Mouse (Mus musculus) liver, adult 2 months (tissue): Measurements from ENCODE around the gene Mcoln3. TPM values are rescaled to one million over a fixed set of nuclear protein-coding genes. Genes with fewer than 3 reads are reported as not detected.

Experiments
- DNase-seq: peaks from one replicate; pipeline ENCODE4 v3.0.0-alpha.2; 2011; ENCODE audit warnings: low read depth, low spot score; ENCODE audit errors: extremely low read depth
- H3K27ac ChIP-seq: fragments of 200-500 bp; replicated peaks from 2 replicates; pipeline ENCODE4 v1.5.1; 2012; ENCODE audit warnings: low read depth, mild to moderate bottlenecking, control low read depth, inconsistent platforms, low read length; ENCODE audit not compliant: insufficient read depth
- H3K27me3 ChIP-seq: fragments of 200-500 bp; 2 replicates; pipeline ENCODE4 v1.6.1; 2012; ENCODE audit warnings: mild to moderate bottlenecking, moderate library complexity, low read length, inconsistent platforms; ENCODE audit not compliant: control insufficient read depth, insufficient read depth
- H3K36me3 ChIP-seq: fragments of 200-500 bp; 2 replicates; pipeline ENCODE4 v1.6.1; 2012; ENCODE audit warnings: low read length, inconsistent platforms; ENCODE audit not compliant: control insufficient read depth, insufficient read depth
- H3K4me1 ChIP-seq: fragments of 200-500 bp; 2 replicates; pipeline ENCODE4 v1.6.1; 2011; ENCODE audit warnings: low read length; ENCODE audit not compliant: control insufficient read depth, insufficient read depth
- H3K4me3 ChIP-seq: fragments of 200-500 bp; 2 replicates; pipeline ENCODE4 v1.5.1; 2011; ENCODE audit warnings: low read depth, mild to moderate bottlenecking, control low read depth, low read length, moderate library complexity; ENCODE audit not compliant: insufficient read depth
- H3K79me2 ChIP-seq: fragments of 200-500 bp; 2 replicates; pipeline ENCODE4 v1.6.1; 2012; ENCODE audit warnings: inconsistent platforms, mild to moderate bottlenecking, low read length, moderate library complexity; ENCODE audit not compliant: control insufficient read depth, insufficient read depth
- H3K9ac ChIP-seq: fragments of 200-500 bp; 2 replicates; pipeline ENCODE4 v1.6.1; 2012; ENCODE audit warnings: low read depth, mild to moderate bottlenecking, control low read depth, inconsistent platforms, low read length
- CTCF ChIP-seq: fragments of 200-500 bp; IDR thresholded peaks from 2 replicates; pipeline ENCODE4 v1.5.1; 2011; ENCODE audit warnings: low read depth, low read length, control low read depth
- POLR2A ChIP-seq: fragments of 200-500 bp; IDR thresholded peaks from 2 replicates; pipeline ENCODE4 v1.6.1; 2011; ENCODE audit warnings: low read length, control low read depth; ENCODE audit not compliant: insufficient read depth; ENCODE audit errors: extremely low read depth
- WGBS: fragments of 180-500 bp; shearing (Covaris S2); methylation state at CpG from one replicate; pipeline ENCODE4 v1.1.7; 2018; 5-methylcytosine and 5-hydroxymethylcytosine counted together
- polyA plus RNA-seq: library from polyadenylated mRNA; depleted of rRNA; stranded (reverse); fragments of >200 nt; gene quantifications from 2 replicates; pipeline ENCODE4 v1.2.3, GENCODE M21; 2012
- total RNA-seq: library from RNA; depleted of rRNA; stranded (reverse); fragments of >200 nt; gene quantifications from 2 replicates; pipeline ENCODE4 v1.2.3, GENCODE M21; 2014

Gene Mcoln3
- total and polyA plus RNA-seq, 2 experiments, result not detected

DNA sequence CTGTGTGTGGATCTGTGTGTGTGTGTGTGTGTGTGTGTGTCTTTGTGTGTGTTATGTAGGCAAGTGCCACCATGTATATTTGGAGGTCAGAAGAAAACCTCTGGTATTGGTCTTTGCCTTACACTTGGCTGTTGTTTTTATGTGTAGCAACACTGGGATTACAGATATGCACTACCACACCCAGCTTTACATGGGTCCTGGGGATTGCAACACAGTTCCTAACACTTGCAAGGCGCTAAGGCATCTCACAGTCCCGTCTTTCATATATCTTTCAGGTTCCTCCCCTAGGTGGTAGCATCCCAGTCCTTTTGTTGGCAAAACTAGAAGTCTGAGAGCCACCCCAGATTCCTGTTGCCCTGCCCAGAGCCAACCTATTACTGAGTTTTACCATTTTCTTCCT, 8.3 kb upstream of the Mcoln3 start:
- Histone ChIP-seq H3K79me2 (no peaks in the 10 kb centered on the region), H3K9ac (no peak overlapping the region), H3K27ac (no peak overlapping the region), H3K36me3 (no peaks in the 10 kb centered on the region), H3K4me3 (no peak overlapping the region), H3K27me3 (peaks cover 4% of the 10 kb centered on the region; the same call in 1 of the 2 replicates), H3K4me1 (peaks cover 1% of the 10 kb centered on the region; the same call in 1 of the 2 replicates)
- 66% methylated on average over 2 of the region's 2 CpGs for whole genome bisulfite sequencing
- TF ChIP-seq CTCF (no peak), POLR2A (no peak)
- no peak for DNase-seq

- DNase-seq, result no peak
- Histone ChIP-seq H3K27me3 (peaks cover 4% of the 10 kb centered on the region; the same call in 1 of the 2 replicates), H3K4me1 (peaks cover 1% of the 10 kb centered on the region; the same call in 1 of the 2 replicates), H3K79me2 (no peaks in the 10 kb centered on the region), H3K4me3 (no peak overlapping the region), H3K27ac (no peak overlapping the region), H3K9ac (no peak overlapping the region), H3K36me3 (no peaks in the 10 kb centered on the region)
- TF ChIP-seq POLR2A, result no peak
- no peak for TF ChIP-seq CTCF
- 69% methylated on average over 2 of the region's 2 CpGs for WGBS
Observed at GRCm38 (mm10) chr3:146110358-146110757, 6.9 kb upstream of the Mcoln3 start.

GRCm38 (mm10) chr3:146110916-146111315, 6.3 kb upstream of the Mcoln3 start:
- Histone ChIP-seq H3K9ac (no peak overlapping the region), H3K79me2 (no peaks in the 10 kb centered on the region), H3K4me1 (peaks cover 1% of the 10 kb centered on the region; the same call in 1 of the 2 replicates), H3K27me3 (peaks cover 4% of the 10 kb centered on the region; the same call in 1 of the 2 replicates), H3K36me3 (no peaks in the 10 kb centered on the region), H3K27ac (no peak overlapping the region), H3K4me3 (no peak overlapping the region)
- 80% methylated on average over 6 of the region's 6 CpGs for WGBS
- TF ChIP-seq POLR2A (no peak), CTCF (no peak)
- DNase-seq, result no peak

- Histone ChIP-seq H3K36me3 (no peaks in the 10 kb centered on the region), H3K27ac (no peak overlapping the region), H3K27me3 (no peaks in the 10 kb centered on the region; the same call in none of the 2 replicates), H3K79me2 (no peaks in the 10 kb centered on the region), H3K4me1 (no peaks in the 10 kb centered on the region), H3K4me3 (no peak overlapping the region), H3K9ac (no peak overlapping the region)
- TF ChIP-seq POLR2A (no peak), CTCF (no peak)
- DNase-seq, result no peak
- 59% methylated on average over 9 of the region's 9 CpGs for WGBS
Observed at GRCm38 (mm10) chr3:146117997-146118457, 777 bp downstream of the Mcoln3 start.

- Histone ChIP-seq H3K4me3 (no peak overlapping the region), H3K36me3 (no peaks in the 10 kb centered on the region), H3K4me1 (no peaks in the 10 kb centered on the region), H3K27me3 (no peaks in the 10 kb centered on the region; the same call in 1 of the 2 replicates), H3K79me2 (no peaks in the 10 kb centered on the region), H3K9ac (no peak overlapping the region), H3K27ac (no peak overlapping the region)
- no peak for TF ChIP-seq CTCF
- no peak for TF ChIP-seq POLR2A
- DNase-seq, result no peak
- 32% methylated on average over 25 of the region's 25 CpGs for WGBS
Observed at GRCm38 (mm10) chr3:146121310-146122124, 4.3 kb downstream of the Mcoln3 start.

DNA sequence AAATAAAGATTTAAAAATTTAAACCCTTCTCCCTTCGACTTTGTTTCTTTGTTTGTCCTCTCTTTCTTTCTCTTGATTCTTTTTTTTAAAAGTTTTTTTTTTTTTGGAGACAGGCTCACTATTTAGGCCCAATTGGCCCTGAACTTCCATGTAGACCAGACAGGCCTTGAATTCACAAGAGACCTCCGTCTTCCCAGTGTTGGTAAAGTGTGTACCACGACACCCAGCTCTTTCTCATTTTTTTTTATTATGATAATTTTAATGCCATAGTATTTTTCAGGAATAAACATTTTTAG, 4.8 kb downstream of the Mcoln3 start:
- TF ChIP-seq POLR2A (no peak), CTCF (no peak)

More for the DNA sequence above, 4.8 kb downstream of the Mcoln3 start:
- WGBS, result 77% methylated on average over 3 of the region's 3 CpGs
- H3K79me2 ChIP-seq, result no peaks in the 10 kb centered on the region
- H3K36me3 ChIP-seq, result no peaks in the 10 kb centered on the region
- H3K27ac ChIP-seq, result no peak overlapping the region
- no peaks in the 10 kb centered on the region; the same call in 1 of the 2 replicates for H3K27me3 ChIP-seq
- DNase-seq, result no peak
- H3K4me1 ChIP-seq, result no peaks in the 10 kb centered on the region
- no peak overlapping the region for H3K9ac ChIP-seq
- H3K4me3 ChIP-seq, result no peak overlapping the region
